Mouse (Mus musculus): Measurements from ENCODE around the gene Dact3. TPM values are rescaled to one million over a fixed set of nuclear protein-coding genes. Genes with fewer than 3 reads are reported as not detected.

Gene Dact3
- polyA plus RNA-seq, 1 experiment from 2014 or later: 2.6 TPM

- peaks cover 15% of the 10 kb centered on the region; the same call in 1 of the 2 replicates for H3K36me3 ChIP-seq (ENCODE audit: control insufficient read depth, insufficient read depth)
These were observed 40.6 kb downstream of the Dact3 start for GRCm38 (mm10) chr7:16915461-16916340.

GRCm38 (mm10) chr7:16916342-16917265 is 41.5 kb downstream of the Dact3 start:
- Histone ChIP-seq H3K4me2 (ENCODE audit: low read length) (no peak overlapping the region), H3K27ac (ENCODE audit: low read length) (no peak overlapping the region), H3K27me3 (replicated peaks; ENCODE audit: control insufficient read depth, insufficient read depth, low read length) (no peaks in the 10 kb centered on the region), H3K9me3 (ENCODE audit: control insufficient read depth, low read length) (no peaks in the 10 kb centered on the region), H3K36me3 (ENCODE audit: control insufficient read depth, insufficient read depth) (peaks cover 15% of the 10 kb centered on the region; the same call in 1 of the 2 replicates), H3K4me3 (replicated peaks; ENCODE audit: low read length) (no peak overlapping the region), H3K4me1 (replicated peaks; ENCODE audit: control insufficient read depth, insufficient read depth, low read length) (peaks cover 24% of the 10 kb centered on the region), H3K9ac (replicated peaks; ENCODE audit: low read depth, low read length) (no peak overlapping the region)
- 85% methylated on average over 30 of the region's 30 CpGs for WGBS
- ATAC-seq: no peak

More at GRCm38 (mm10) chr7:16915461-16916340, 40.6 kb downstream of the Dact3 start:
- Histone ChIP-seq H3K27me3 (replicated peaks; ENCODE audit: control insufficient read depth, insufficient read depth, low read length) (no peaks in the 10 kb centered on the region), H3K4me3 (replicated peaks; ENCODE audit: low read length) (no peak overlapping the region), H3K4me2 (ENCODE audit: low read length) (no peak overlapping the region), H3K9ac (replicated peaks; ENCODE audit: low read depth, low read length) (no peak overlapping the region), H3K27ac (ENCODE audit: low read length) (no peak overlapping the region), H3K4me1 (replicated peaks; ENCODE audit: control insufficient read depth, insufficient read depth, low read length) (peaks cover 15% of the 10 kb centered on the region), H3K9me3 (ENCODE audit: control insufficient read depth, low read length) (no peaks in the 10 kb centered on the region)
- 92% methylated on average over 32 of the region's 32 CpGs for WGBS
- no peak for ATAC-seq

- no peak overlapping the region for H3K4me3 ChIP-seq (replicated peaks; ENCODE audit: low read length)
- no peak for ATAC-seq
- no peak overlapping the region for H3K4me2 ChIP-seq (ENCODE audit: low read length)
- peaks cover 15% of the 10 kb centered on the region; the same call in 1 of the 2 replicates for H3K36me3 ChIP-seq (ENCODE audit: control insufficient read depth, insufficient read depth)
- no peaks in the 10 kb centered on the region for H3K9me3 ChIP-seq (ENCODE audit: control insufficient read depth, low read length)
- H3K27me3 ChIP-seq (replicated peaks; ENCODE audit: control insufficient read depth, insufficient read depth, low read length): no peaks in the 10 kb centered on the region
- 86% methylated on average over 11 of the region's 11 CpGs for WGBS
- H3K4me1 ChIP-seq (replicated peaks; ENCODE audit: control insufficient read depth, insufficient read depth, low read length): peaks cover 32% of the 10 kb centered on the region
- H3K9ac ChIP-seq (replicated peaks; ENCODE audit: low read depth, low read length): no peak overlapping the region
- no peak overlapping the region for H3K27ac ChIP-seq (ENCODE audit: low read length)
These were observed 42.3 kb downstream of the Dact3 start for GRCm38 (mm10) chr7:16917447-16917846.

GRCm38 (mm10) chr7:16918014-16918413 is 42.9 kb downstream of the Dact3 start:
- peaks cover 15% of the 10 kb centered on the region; the same call in 1 of the 2 replicates for H3K36me3 ChIP-seq (ENCODE audit: control insufficient read depth, insufficient read depth)

GRCm38 (mm10) chr7:16918670-16919069 is 43.6 kb downstream of the Dact3 start:
- Histone ChIP-seq H3K27ac (ENCODE audit: low read length) (no peak overlapping the region), H3K4me3 (replicated peaks; ENCODE audit: low read length) (no peak overlapping the region), H3K27me3 (replicated peaks; ENCODE audit: control insufficient read depth, insufficient read depth, low read length) (no peaks in the 10 kb centered on the region), H3K4me1 (replicated peaks; ENCODE audit: control insufficient read depth, insufficient read depth, low read length) (peaks cover 36% of the 10 kb centered on the region), H3K36me3 (ENCODE audit: control insufficient read depth, insufficient read depth) (peaks cover 15% of the 10 kb centered on the region; the same call in 1 of the 2 replicates), H3K4me2 (ENCODE audit: low read length) (no peak overlapping the region), H3K9me3 (ENCODE audit: control insufficient read depth, low read length) (no peaks in the 10 kb centered on the region), H3K9ac (replicated peaks; ENCODE audit: low read depth, low read length) (no peak overlapping the region)
- no peak for ATAC-seq
- WGBS: 79% methylated on average over 3 of the region's 3 CpGs

More at GRCm38 (mm10) chr7:16918014-16918413, 42.9 kb downstream of the Dact3 start:
- Histone ChIP-seq H3K27me3 (replicated peaks; ENCODE audit: control insufficient read depth, insufficient read depth, low read length) (no peaks in the 10 kb centered on the region), H3K4me1 (replicated peaks; ENCODE audit: control insufficient read depth, insufficient read depth, low read length) (peaks cover 36% of the 10 kb centered on the region), H3K9me3 (ENCODE audit: control insufficient read depth, low read length) (no peaks in the 10 kb centered on the region), H3K27ac (ENCODE audit: low read length) (no peak overlapping the region), H3K4me3 (replicated peaks; ENCODE audit: low read length) (no peak overlapping the region), H3K9ac (replicated peaks; ENCODE audit: low read depth, low read length) (no peak overlapping the region), H3K4me2 (ENCODE audit: low read length) (no peak overlapping the region)
- WGBS: 68% methylated on average over 9 of the region's 9 CpGs
- ATAC-seq: no peak

GRCm38 (mm10) chr7:16919395-16920149 is 44.5 kb downstream of the Dact3 start:
- 79% methylated on average over 13 of the region's 13 CpGs for WGBS
- no peak for ATAC-seq
- peaks cover 36% of the 10 kb centered on the region for H3K4me1 ChIP-seq (replicated peaks; ENCODE audit: control insufficient read depth, insufficient read depth, low read length)

GRCm38 (mm10) chr7:16920150-16920579 is 45.0 kb downstream of the Dact3 start:
- H3K9ac ChIP-seq (replicated peaks; ENCODE audit: low read depth, low read length): peak overlapping the region; percentile 20
- no peak overlapping the region for H3K27ac ChIP-seq (ENCODE audit: low read length)
- no peaks in the 10 kb centered on the region for H3K9me3 ChIP-seq (ENCODE audit: control insufficient read depth, low read length)
- H3K4me3 ChIP-seq (replicated peaks; ENCODE audit: low read length): no peak overlapping the region; the same call in 1 of the 2 replicates
- ATAC-seq: no peak
- peaks cover 13% of the 10 kb centered on the region; the same call in 1 of the 2 replicates for H3K36me3 ChIP-seq (ENCODE audit: control insufficient read depth, insufficient read depth)
- H3K27me3 ChIP-seq (replicated peaks; ENCODE audit: control insufficient read depth, insufficient read depth, low read length): no peaks in the 10 kb centered on the region
- peak overlapping the region; percentile 28 for H3K4me2 ChIP-seq (ENCODE audit: low read length)
- WGBS: 75% methylated on average over 7 of the region's 7 CpGs
- H3K4me1 ChIP-seq (replicated peaks; ENCODE audit: control insufficient read depth, insufficient read depth, low read length): peaks cover 39% of the 10 kb centered on the region

More at GRCm38 (mm10) chr7:16919395-16920149, 44.5 kb downstream of the Dact3 start:
- Histone ChIP-seq H3K9ac (replicated peaks; ENCODE audit: low read depth, low read length) (peak overlapping the region; percentile 20), H3K4me2 (ENCODE audit: low read length) (peak overlapping the region; percentile 28), H3K4me3 (replicated peaks; ENCODE audit: low read length) (no peak overlapping the region; the same call in 1 of the 2 replicates), H3K27me3 (replicated peaks; ENCODE audit: control insufficient read depth, insufficient read depth, low read length) (no peaks in the 10 kb centered on the region), H3K27ac (ENCODE audit: low read length) (no peak overlapping the region), H3K36me3 (ENCODE audit: control insufficient read depth, insufficient read depth) (peaks cover 15% of the 10 kb centered on the region; the same call in 1 of the 2 replicates), H3K9me3 (ENCODE audit: control insufficient read depth, low read length) (no peaks in the 10 kb centered on the region)

- Histone ChIP-seq H3K9me3 (ENCODE audit: control insufficient read depth, low read length) (no peaks in the 10 kb centered on the region), H3K4me3 (replicated peaks; ENCODE audit: low read length) (peak overlapping the region; percentile 89), H3K27me3 (replicated peaks; ENCODE audit: control insufficient read depth, insufficient read depth, low read length) (no peaks in the 10 kb centered on the region), H3K4me2 (ENCODE audit: low read length) (peak overlapping the region; percentile 91), H3K27ac (ENCODE audit: low read length) (peak overlapping the region; percentile 100), H3K36me3 (ENCODE audit: control insufficient read depth, insufficient read depth) (peaks cover 8% of the 10 kb centered on the region; the same call in 1 of the 2 replicates), H3K9ac (replicated peaks; ENCODE audit: low read depth, low read length) (peak overlapping the region; percentile 99), H3K4me1 (replicated peaks; ENCODE audit: control insufficient read depth, insufficient read depth, low read length) (peaks cover 39% of the 10 kb centered on the region)
- ATAC-seq: no peak
- WGBS: 38% methylated on average over 21 of the region's 21 CpGs
These were observed 46.0 kb downstream of the Dact3 start for GRCm38 (mm10) chr7:16920818-16921791.
